Mouse (Mus musculus) gastrocnemius, postnatal 4 days (tissue): Measurements from ENCODE around the gene Ccdc22. TPM values are rescaled to one million over a fixed set of nuclear protein-coding genes. Genes with fewer than 3 reads are reported as not detected.

Experiments used
- DNase-seq, 2 experiments: peaks; one replicate each; pipeline ENCODE4 v3.0.0; 2021 to 2022; ENCODE audit warnings: low spot score in 2 of 2, mixed read lengths in 2 of 2
- total RNA-seq, 2 experiments: library from RNA; stranded (reverse); gene quantifications; 2 replicates each; pipeline ENCODE4 v1.2.3; 2021

Ccdc22 gene
- total RNA-seq, 2 experiments from 2014 or later: 13.8 to 15.0 TPM

- peak; percentile 72 to 86 for DNase-seq
Observed at GRCm38 (mm10) chrX:7574087-7574884, 31.0 kb downstream of the Ccdc22 start, which contains the start of gene Ppp1r3f. Gene Ppp1r3f, minus strand, starts transcription at chrX:7574283.

DNA sequence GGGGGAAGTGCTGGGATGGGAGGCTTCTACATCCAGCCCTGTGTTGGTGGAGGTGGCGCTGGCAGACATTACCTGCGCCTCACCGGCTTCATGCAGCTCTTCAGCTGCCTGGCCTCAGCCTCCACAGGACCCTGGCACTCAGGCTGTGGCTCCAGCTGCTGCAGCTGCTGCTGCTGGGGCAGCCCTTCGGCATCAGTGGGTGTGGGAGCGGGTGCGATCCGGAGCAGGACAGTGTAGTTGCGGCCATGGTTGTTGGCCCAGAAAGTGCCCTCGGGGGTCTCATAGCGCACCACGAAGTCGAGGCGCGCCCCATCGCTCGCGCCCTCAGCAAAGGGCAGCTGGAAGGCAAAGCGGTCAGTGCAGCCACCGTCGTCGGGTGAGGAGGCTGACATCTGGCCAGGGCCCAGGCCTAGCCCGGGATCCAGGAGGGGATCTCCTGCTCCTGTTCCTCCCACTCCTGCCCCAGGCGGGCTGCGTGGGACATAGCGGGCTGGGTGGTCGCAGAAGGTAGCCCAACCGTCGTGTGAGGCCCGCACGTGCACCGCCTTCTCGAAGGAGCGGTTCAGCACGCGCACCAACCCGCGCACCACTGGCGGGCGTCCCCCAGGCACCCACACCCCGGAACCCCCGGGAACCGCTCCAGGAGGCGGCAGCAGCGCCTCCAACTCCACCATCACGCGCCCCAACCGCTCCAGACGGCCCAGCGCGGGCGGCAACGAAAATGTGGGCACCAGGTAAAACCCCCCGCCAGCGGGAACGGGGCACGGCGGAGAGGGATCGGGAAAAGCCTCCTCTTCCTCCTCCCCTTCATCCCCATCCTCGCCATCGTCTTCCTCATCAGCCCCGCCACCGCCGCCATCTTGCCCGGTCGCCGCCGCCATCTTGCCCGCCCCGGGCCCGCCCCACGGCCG, 31.9 kb downstream of the Ccdc22 start, which contains the start of gene Foxp3:
TSS of gene Foxp3 (plus strand) at position 469 of the 911 bp plus-strand sequence.
- DNase-seq: peak; percentile 29 to 45

- no peak for DNase-seq
Observed at GRCm38 (mm10) chrX:7572466-7572865, 32.9 kb downstream of the Ccdc22 start.

- DNase-seq: no peak
Observed at GRCm38 (mm10) chrX:7571565-7572136, 33.7 kb downstream of the Ccdc22 start.

DNA sequence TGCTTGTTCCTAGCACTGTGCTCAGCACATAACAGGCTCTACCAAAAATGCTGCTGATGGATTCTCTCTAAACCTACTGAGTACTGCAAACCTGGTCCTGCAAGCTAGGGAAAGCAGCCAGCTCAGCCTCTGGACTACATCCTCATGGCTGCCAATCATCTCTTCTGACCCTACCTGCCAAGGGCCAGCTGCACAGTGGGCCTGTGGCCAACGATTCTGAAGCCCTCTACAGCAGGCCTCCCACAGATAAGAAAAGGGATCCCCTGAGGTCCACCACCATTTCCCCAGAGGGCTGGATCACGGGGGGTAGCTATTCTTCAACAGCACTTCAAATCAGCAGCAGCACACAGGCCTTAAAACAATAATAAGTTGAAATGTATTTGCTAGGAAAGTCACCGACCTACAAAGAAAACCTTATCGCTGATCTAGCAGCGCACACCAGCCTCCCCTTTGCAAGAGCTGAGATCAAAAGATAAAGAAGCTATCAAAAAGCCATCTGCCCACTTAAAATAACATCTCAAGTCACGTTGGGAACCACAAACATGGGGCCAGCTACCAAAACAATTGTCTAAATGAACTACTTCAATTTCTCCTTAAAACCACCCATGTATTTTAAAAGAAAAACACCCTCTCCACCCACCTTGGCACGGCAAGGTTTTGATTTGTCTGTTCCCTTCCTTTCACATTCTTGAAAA, 34.7 kb downstream of the Ccdc22 start:
- no peak for DNase-seq

- DNase-seq: no peak
Observed at GRCm38 (mm10) chrX:7567491-7567890, 37.8 kb downstream of the Ccdc22 start.

- no peak for DNase-seq
Observed at GRCm38 (mm10) chrX:7566352-7566751, 39.0 kb downstream of the Ccdc22 start.

DNA sequence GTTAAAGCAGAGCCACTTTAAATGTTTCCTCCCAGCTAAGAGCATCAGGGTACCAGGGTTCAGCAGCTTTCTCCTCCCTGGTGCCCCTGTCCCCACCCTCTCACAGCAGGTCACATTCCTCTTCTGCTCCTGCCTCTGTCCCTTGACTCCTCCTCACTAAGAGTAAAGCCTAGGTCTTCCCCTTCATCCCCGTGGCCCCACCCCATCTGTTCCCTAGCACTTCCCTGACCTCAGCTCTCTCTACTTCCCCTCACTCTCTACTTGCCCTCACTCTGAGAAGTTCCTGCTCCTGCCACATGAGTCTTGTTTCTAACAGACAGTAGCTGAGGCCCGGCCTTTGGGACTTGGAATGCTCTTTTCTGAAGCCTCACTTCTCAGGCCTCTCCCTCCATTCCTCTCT, 42.2 kb downstream of the Ccdc22 start:
- DNase-seq: no peak

DNA sequence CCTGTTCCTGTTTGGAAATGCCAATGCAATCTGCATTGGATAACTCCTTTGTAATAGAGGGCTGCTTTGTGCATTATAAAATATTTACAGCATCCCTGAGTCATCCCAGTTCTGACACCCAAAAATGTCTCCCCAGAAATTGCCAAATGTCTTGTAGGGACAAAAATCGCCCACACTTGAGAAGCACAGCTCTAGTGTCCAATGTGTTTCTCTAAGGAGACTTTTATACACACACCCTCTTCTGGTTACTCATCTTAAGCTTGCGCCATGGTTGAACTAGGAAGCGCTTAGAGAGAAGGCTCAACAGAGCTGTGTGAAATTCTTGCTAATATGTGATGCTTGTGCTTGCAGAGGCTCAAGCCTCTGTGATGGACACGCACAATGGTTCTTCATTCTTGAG, 51.8 kb downstream of the Ccdc22 start:
- no peak for DNase-seq

Other genes with a start within 250 kb of the Ccdc22 start
- gene Usp27x, start 229.7 kb downstream of the Ccdc22 start, total RNA-seq: 1 to 10 TPM; 1.5 to 1.6 TPM
- gene Foxp3, start 31.9 kb downstream of the Ccdc22 start, total RNA-seq: under 1 TPM in 1 of 2 experiments, not detected in 1; 0.15 TPM
- 1 to 10 TPM; 2.6 to 3.4 TPM for gene Ppp1r3f, start 31.2 kb downstream of the Ccdc22 start, total RNA-seq
- not detected for gene Cacna1f, start 1.6 kb upstream of the Ccdc22 start, total RNA-seq
- under 1 TPM; 0.83 to 0.98 TPM for gene Syp, start 33.0 kb upstream of the Ccdc22 start, total RNA-seq
- 1 to 10 TPM; 8.9 to 9.5 TPM for gene Prickle3, start 51.7 kb upstream of the Ccdc22 start, total RNA-seq
- gene Plp2, start 65.9 kb upstream of the Ccdc22 start, total RNA-seq: 100 to 1,000 TPM in 1 of 2 experiments, 10 to 100 TPM in 1; 82.9 to 104 TPM
- gene Magix, start 75.7 kb upstream of the Ccdc22 start, total RNA-seq: 1 to 10 TPM; 1.3 to 1.8 TPM
- 10 to 100 TPM; 22.6 to 26.6 TPM for gene Gpkow, start 91.6 kb upstream of the Ccdc22 start, total RNA-seq
- 10 to 100 TPM; 25.6 to 30.7 TPM for gene Wdr45, start 108.8 kb upstream of the Ccdc22 start, total RNA-seq
- not detected for gene Gm45208, start 116.7 kb upstream of the Ccdc22 start, total RNA-seq
- 10 to 100 TPM; 18.5 to 18.7 TPM for gene Praf2, start 122.9 kb upstream of the Ccdc22 start, total RNA-seq
- 1 to 10 TPM; 2.7 to 4.0 TPM for gene Ccdc120, start 145.4 kb upstream of the Ccdc22 start, total RNA-seq
- gene Tfe3, start 157.0 kb upstream of the Ccdc22 start, total RNA-seq: 10 to 100 TPM; 16.9 to 19.4 TPM
- gene Gripap1, start 184.2 kb upstream of the Ccdc22 start, total RNA-seq: 10 to 100 TPM; 24.7 to 34.9 TPM
- gene Kcnd1, start 216.8 kb upstream of the Ccdc22 start, total RNA-seq: 1 to 10 TPM; 1.3 to 1.5 TPM
- 10 to 100 TPM; 36.5 to 37.6 TPM for gene Otud5, start 235.8 kb upstream of the Ccdc22 start, total RNA-seq